Mouse (Mus musculus) midbrain, embryonic 12.5 days (tissue): ENCODE results near the gene Arl3. TPM values are rescaled to one million over a fixed set of nuclear protein-coding genes. Genes with fewer than 3 reads are reported as not detected.

Experiments used
- ATAC-seq: fragments of 200-750 bp; cut with Nextera tagmentation; 2 replicates; pipeline ENCODE4 v1.8.0; 2017; ENCODE audit warnings: low read depth, moderate TSS enrichment, moderate library complexity; ENCODE audit not compliant: low FRiP score
- H3K27ac ChIP-seq: fragments of 300-500 bp; sonication (generic); replicated peaks from 2 replicates; pipeline ENCODE4 v1.5.1; 2016; ENCODE audit warnings: mild to moderate bottlenecking
- H3K27me3 ChIP-seq: fragments of 300-500 bp; sonication (generic); 2 replicates; pipeline ENCODE4 v1.6.1; 2016; ENCODE audit warnings: mild to moderate bottlenecking
- H3K36me3 ChIP-seq: fragments of 300-500 bp; sonication (generic); 2 replicates; pipeline ENCODE4 v1.6.1; 2016
- H3K4me1 ChIP-seq: fragments of 300-500 bp; sonication (generic); 2 replicates; pipeline ENCODE4 v1.6.1; 2016
- H3K4me2 ChIP-seq: fragments of 300-500 bp; sonication (generic); replicated peaks from 2 replicates; pipeline ENCODE4 v1.6.1; 2016; ENCODE audit warnings: mild to moderate bottlenecking, moderate library complexity
- H3K4me3 ChIP-seq: fragments of 300-500 bp; sonication (generic); 2 replicates; pipeline ENCODE4 v1.5.1; 2016; ENCODE audit warnings: mild to moderate bottlenecking
- H3K9ac ChIP-seq: fragments of 300-500 bp; sonication (generic); replicated peaks from 2 replicates; pipeline ENCODE4 v1.6.1; 2016; ENCODE audit warnings: mild to moderate bottlenecking, moderate library complexity
- H3K9me3 ChIP-seq: fragments of 300-500 bp; sonication (generic); 2 replicates; pipeline ENCODE4 v1.6.1; 2016; ENCODE audit warnings: mild to moderate bottlenecking
- WGBS: fragments of 180-500 bp; shearing (Covaris S2); methylation state at CpG from one replicate; pipeline ENCODE4 v1.1.7; 2016; 5-methylcytosine and 5-hydroxymethylcytosine counted together
- polyA plus RNA-seq: library from polyadenylated mRNA; unstranded; fragments of >200 nt; fragmentation: Nextera tagmentation; extraction: Ambion mirVana; gene quantifications from 2 replicates; pipeline ENCODE4 v1.2.1, GENCODE M21; 2016

Gene Arl3
- polyA plus RNA-seq, 1 experiment from 2014 or later = 208 TPM

DNA sequence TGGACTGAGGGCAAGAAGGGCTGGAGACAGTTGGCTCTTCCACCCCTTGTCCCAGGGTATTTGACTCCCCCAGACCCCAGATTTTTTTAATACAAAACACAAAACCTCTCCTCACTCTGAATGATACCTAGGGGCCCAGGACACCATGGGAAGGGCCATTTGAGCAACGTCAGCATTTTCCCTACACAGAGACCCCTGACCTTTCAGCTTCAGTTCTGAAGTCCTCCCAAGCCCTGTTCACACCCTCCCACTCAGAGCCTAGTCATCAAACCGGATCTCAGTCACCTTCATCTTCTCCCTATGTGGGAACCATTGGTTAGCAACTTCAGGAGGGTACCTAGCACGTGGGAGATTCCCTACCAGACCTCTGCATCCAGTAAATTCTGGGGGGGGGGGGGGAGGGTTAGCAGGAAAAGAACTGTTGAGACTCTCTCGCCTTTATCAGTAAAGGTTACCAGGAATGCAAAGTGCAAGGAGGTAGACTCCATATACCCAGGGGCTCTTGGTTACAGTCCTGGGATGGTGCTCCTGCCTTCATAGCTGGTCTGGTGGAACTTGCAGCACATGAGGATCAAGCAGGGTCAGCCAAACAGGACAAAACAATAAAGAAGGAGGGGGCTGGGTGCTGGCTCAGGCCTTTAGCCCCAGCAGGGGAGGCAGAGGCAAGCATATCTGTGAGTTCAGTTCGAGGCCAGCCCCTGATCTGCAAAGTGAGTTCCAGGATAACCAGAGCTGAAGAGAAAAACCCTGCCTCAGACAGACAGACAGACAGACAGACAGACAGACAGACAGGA is 54.0 kb downstream of the Arl3 start:
- no peak for ATAC-seq
- 11% methylated on average over 5 of the region's 5 CpGs for WGBS
- H3K27ac ChIP-seq = peak overlapping the region; percentile 76; the same call in 1 of the 2 replicates
- H3K4me3 ChIP-seq = no peak overlapping the region
- peaks cover 25% of the 10 kb centered on the region for H3K36me3 ChIP-seq
- peak overlapping the region; percentile 42 for H3K4me2 ChIP-seq
- no peaks in the 10 kb centered on the region for H3K27me3 ChIP-seq
- H3K9me3 ChIP-seq = no peaks in the 10 kb centered on the region
- peaks cover 46% of the 10 kb centered on the region for H3K4me1 ChIP-seq
- no peak overlapping the region for H3K9ac ChIP-seq

DNA sequence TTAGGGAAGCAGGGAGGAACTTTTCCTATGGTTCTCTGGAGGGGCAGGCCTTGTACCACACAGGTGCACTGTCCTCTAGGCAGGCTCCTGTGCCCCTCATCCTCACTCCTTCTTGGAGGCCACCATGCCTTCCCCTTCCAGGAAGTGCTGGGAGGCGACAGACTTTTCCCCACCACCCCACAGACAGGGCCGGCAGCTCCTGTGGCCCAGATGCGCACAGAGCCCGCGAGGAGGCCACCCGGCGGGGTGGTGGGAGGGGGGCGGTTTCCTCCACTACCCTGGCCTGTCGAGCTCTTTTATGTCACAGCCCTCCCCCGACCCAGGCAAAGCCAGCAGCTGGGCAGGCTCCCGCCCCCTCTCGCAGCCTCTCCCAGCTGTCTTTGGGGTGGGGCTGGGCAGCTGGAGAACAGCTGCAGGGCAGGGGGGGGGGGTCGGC is 54.6 kb downstream of the Arl3 start:
- peak overlapping the region; percentile 11; the same call in 1 of the 2 replicates for H3K4me3 ChIP-seq
- ATAC-seq = peak; percentile 71
- H3K27me3 ChIP-seq = no peaks in the 10 kb centered on the region
- under 1% methylated on average over 13 of the region's 13 CpGs for WGBS
- H3K9ac ChIP-seq = peak overlapping the region; percentile 28; the same call in 1 of the 2 replicates
- peak overlapping the region; percentile 76 for H3K27ac ChIP-seq
- H3K4me1 ChIP-seq = peaks cover 40% of the 10 kb centered on the region
- peaks cover 31% of the 10 kb centered on the region for H3K36me3 ChIP-seq
- peak overlapping the region; percentile 42 for H3K4me2 ChIP-seq
- no peaks in the 10 kb centered on the region for H3K9me3 ChIP-seq

GRCm38 (mm10) chr19:46517529-46518351 is 55.3 kb downstream of the Arl3 start:
- WGBS = 28% methylated on average over 11 of the region's 14 CpGs
- H3K4me3 ChIP-seq = peak overlapping the region; percentile 11; the same call in 1 of the 2 replicates
- peak; percentile 67 for ATAC-seq
- no peaks in the 10 kb centered on the region for H3K27me3 ChIP-seq
- H3K4me1 ChIP-seq = peaks cover 34% of the 10 kb centered on the region
- H3K9ac ChIP-seq = peak overlapping the region; percentile 28
- peaks cover 37% of the 10 kb centered on the region for H3K36me3 ChIP-seq
- H3K4me2 ChIP-seq = peak overlapping the region; percentile 42
- no peaks in the 10 kb centered on the region for H3K9me3 ChIP-seq
- peak overlapping the region; percentile 76 for H3K27ac ChIP-seq

DNA sequence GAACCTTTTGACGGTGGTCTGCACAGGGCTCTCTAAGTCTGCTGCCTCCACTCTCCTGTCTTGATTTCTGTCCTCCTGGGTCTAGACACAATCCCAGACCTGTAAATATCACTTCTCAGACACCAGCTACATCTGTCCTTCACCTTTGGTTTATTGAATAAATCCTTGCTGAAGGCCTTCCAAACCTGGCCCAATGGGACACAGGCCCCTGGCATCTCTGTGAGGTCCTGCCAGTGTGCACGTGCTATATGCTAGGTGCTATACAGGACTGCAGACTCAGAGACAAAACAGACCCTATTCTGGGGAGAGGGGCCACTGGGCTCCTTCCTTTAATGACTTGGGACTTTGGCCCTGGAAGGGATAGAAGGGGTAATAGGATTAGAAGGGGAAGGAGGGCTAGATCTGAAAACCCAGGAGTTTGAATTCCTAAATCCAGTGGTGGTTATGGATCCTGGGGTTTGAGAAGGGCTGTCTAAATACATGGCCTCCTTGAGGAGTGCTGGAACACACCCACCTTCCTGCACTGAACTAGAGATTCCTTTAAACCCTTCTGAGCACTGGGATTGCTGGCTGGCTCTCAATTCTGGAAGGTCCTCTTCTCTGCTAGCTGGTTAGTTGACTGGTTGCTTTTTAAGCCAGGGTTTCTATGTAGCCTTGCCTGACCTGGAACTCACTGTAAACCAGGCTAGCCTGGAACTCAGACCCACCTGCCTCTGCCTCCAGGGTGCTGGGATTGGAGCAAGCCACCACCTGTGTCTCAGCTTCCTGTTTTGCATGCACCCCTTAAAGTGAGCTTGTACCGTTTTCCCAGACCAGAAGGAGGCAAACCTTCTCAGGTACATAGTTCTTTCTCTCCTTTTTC is 56.1 kb downstream of the Arl3 start:
- Histone ChIP-seq H3K4me1 (peaks cover 29% of the 10 kb centered on the region), H3K27ac (peak overlapping the region; percentile 76; the same call in 1 of the 2 replicates), H3K4me3 (no peak overlapping the region), H3K36me3 (peaks cover 46% of the 10 kb centered on the region), H3K9me3 (no peaks in the 10 kb centered on the region), H3K4me2 (no peak overlapping the region), H3K9ac (no peak overlapping the region), H3K27me3 (no peaks in the 10 kb centered on the region)
- no peak for ATAC-seq
- WGBS = 37% methylated on average over 3 of the region's 3 CpGs

DNA sequence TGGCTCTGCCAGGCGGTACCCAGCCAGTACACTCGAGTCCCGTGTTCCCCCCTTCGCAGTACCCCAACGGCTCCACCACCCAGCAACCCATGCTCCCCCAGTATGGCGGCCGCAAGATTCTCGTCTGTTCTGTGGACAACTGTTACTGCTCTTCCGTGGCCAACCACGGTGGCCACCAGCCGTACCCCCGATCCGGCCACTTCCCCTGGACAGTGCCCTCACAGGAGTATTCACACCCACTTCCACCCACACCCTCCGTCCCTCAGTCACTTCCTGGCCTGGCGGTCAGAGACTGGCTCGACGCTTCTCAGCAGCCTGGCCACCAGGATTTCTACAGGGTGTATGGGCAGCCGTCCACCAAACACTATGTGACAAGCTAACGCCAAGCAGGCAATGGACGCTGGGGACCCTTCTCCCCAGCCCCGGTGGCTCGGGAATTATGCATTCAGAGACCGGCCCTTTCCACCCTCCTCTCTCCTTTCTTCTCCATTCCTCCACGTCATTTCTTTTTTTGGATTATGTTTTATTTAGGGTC is 57.6 kb downstream of the Arl3 start:
- Histone ChIP-seq H3K36me3 (peaks cover 57% of the 10 kb centered on the region), H3K4me1 (peaks cover 32% of the 10 kb centered on the region), H3K9me3 (no peaks in the 10 kb centered on the region), H3K4me2 (no peak overlapping the region), H3K9ac (no peak overlapping the region), H3K4me3 (no peak overlapping the region), H3K27me3 (no peaks in the 10 kb centered on the region), H3K27ac (no peak overlapping the region)
- WGBS = 90% methylated on average over 24 of the region's 24 CpGs
- ATAC-seq = no peak

DNA sequence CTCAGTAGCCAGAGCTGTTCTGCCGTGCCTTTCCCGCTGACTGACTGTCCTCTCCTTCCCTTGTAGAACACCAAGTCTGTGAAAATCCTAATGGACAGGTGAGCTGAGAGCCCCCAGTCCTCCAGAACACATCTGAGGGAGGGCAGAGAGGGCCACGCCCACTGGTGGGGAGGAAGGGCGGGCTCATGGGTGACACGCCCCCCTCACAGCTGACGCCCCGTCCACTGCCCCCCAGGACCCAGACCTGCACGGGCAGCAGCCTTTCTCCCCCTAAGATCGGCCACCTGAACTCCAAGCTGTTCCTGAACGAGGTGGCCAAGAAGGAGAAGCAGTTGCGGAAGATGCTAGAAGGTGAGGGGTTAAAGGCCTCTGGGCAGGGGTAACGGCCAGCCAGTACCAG is 58.6 kb downstream of the Arl3 start:
- H3K4me1 ChIP-seq = peaks cover 41% of the 10 kb centered on the region

DNA sequence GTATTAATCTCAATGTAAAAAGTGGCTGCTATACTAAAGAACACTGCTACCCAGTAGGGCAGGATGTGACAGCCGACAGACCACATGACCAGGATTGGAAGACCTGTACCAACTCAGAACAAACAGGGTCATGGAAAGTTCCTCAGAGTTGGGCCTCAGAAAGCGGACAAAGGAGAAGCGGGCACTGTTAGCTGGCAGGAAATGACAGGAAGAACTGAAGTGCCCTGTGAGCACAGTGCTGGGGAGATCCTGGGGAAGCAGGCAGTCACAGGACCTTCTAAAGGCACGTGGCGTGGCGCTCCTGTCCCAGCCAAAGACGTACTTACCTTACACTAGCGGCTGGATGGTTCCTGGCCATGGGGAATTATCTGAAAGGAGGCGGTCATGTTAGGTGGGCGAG is 61.7 kb downstream of the Arl3 start:
- no peak for ATAC-seq
- no peaks in the 10 kb centered on the region for H3K27me3 ChIP-seq
- no peak overlapping the region for H3K9ac ChIP-seq
- no peak overlapping the region for H3K4me3 ChIP-seq
- WGBS = 87% methylated on average over 10 of the region's 10 CpGs
- H3K27ac ChIP-seq = no peak overlapping the region
- H3K4me2 ChIP-seq = no peak overlapping the region
- H3K36me3 ChIP-seq = peaks cover 87% of the 10 kb centered on the region
- peaks cover 43% of the 10 kb centered on the region for H3K4me1 ChIP-seq
- no peaks in the 10 kb centered on the region for H3K9me3 ChIP-seq

More for the DNA sequence above, 58.6 kb downstream of the Arl3 start:
- no peak overlapping the region for H3K4me3 ChIP-seq
- H3K36me3 ChIP-seq = peaks cover 66% of the 10 kb centered on the region
- 85% methylated on average over 12 of the region's 12 CpGs for WGBS
- H3K9me3 ChIP-seq = no peaks in the 10 kb centered on the region
- H3K27ac ChIP-seq = no peak overlapping the region
- H3K4me2 ChIP-seq = no peak overlapping the region
- no peak for ATAC-seq
- no peak overlapping the region for H3K9ac ChIP-seq
- H3K27me3 ChIP-seq = no peaks in the 10 kb centered on the region

DNA sequence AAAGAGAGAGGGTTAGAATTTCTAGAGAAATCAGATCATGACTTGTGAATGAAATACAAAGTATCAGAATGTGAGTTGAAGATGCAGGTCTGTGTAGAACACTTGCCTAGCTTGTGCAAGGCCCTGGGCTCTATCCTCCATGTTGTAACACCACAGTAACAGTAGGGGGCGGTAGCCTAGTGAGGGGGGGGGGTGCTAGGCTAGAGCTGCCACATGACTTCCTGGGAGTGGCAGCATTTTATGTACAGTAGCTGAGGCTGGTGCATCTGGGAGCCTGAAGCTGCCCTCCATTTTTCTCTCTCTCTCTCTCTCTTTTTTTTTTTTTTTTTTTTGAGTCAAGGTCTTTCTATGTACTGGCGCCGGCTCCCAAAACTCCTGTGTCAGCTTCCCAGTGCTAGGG is 62.2 kb downstream of the Arl3 start:
- Histone ChIP-seq H3K9ac (no peak overlapping the region), H3K4me3 (no peak overlapping the region), H3K27me3 (no peaks in the 10 kb centered on the region), H3K27ac (no peak overlapping the region), H3K4me1 (peaks cover 48% of the 10 kb centered on the region), H3K36me3 (peaks cover 89% of the 10 kb centered on the region), H3K9me3 (no peaks in the 10 kb centered on the region), H3K4me2 (no peak overlapping the region)
- 83% methylated on average over 3 of the region's 3 CpGs for WGBS
- no peak for ATAC-seq

GRCm38 (mm10) chr19:46510401-46510800 is 62.6 kb downstream of the Arl3 start:
- Histone ChIP-seq H3K4me1 (peaks cover 52% of the 10 kb centered on the region), H3K9me3 (no peaks in the 10 kb centered on the region), H3K36me3 (peaks cover 89% of the 10 kb centered on the region), H3K4me3 (no peak overlapping the region), H3K9ac (no peak overlapping the region), H3K27ac (no peak overlapping the region), H3K4me2 (no peak overlapping the region), H3K27me3 (no peaks in the 10 kb centered on the region)
- no peak for ATAC-seq
- WGBS = 84% methylated on average over 5 of the region's 5 CpGs

GRCm38 (mm10) chr19:46509736-46510135 is 63.3 kb downstream of the Arl3 start:
- Histone ChIP-seq H3K36me3 (peaks cover 87% of the 10 kb centered on the region), H3K9me3 (no peaks in the 10 kb centered on the region), H3K4me2 (no peak overlapping the region), H3K4me1 (peaks cover 59% of the 10 kb centered on the region), H3K27ac (no peak overlapping the region), H3K9ac (no peak overlapping the region), H3K27me3 (no peaks in the 10 kb centered on the region), H3K4me3 (no peak overlapping the region)
- no peak for ATAC-seq
- 89% methylated on average over 4 of the region's 4 CpGs for WGBS

DNA sequence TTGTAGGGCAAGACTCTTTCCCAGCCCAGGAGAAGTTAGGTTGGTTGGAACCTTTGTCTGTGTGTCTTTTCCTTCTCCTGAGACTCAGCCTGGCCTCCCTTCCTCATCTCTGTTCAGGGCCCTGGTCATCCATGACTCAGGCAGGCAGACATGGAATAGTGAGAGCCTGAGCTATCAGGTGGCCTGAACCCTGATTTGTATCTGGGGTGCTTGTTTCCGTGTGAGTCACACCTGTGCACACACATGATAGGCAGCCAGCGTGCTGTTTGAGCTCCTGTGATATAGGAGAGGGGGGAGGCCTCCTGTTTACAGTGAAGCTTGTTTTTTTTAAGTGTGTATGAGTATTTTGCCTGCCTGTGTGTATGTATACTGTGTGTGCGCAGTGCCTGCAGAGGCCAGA is 63.8 kb downstream of the Arl3 start:
- peak overlapping the region; percentile 39 for H3K9ac ChIP-seq
- H3K4me1 ChIP-seq = peaks cover 64% of the 10 kb centered on the region
- H3K4me2 ChIP-seq = no peak overlapping the region
- H3K4me3 ChIP-seq = no peak overlapping the region
- 90% methylated on average over 3 of the region's 3 CpGs for WGBS
- no peak for ATAC-seq
- H3K9me3 ChIP-seq = no peaks in the 10 kb centered on the region
- 0 out of 2 replicates have a peak overlapping the region, but pooled peaks have one; percentile 6 for H3K27ac ChIP-seq
- no peaks in the 10 kb centered on the region for H3K27me3 ChIP-seq
- peaks cover 82% of the 10 kb centered on the region for H3K36me3 ChIP-seq
